Mouse (Mus musculus) E14TG2a.4 (cell line): ENCODE results near the gene Dnajc17.

ENCODE experiments used
- CTCF ChIP-seq: conservative IDR thresholded peaks from 2 replicates; pipeline ENCODE4 v1.5.1; 2014; ENCODE audit warnings: low read length
- NANOG ChIP-seq: IDR thresholded peaks from 2 replicates; pipeline ENCODE4 v1.6.1; 2014; ENCODE audit warnings: borderline replicate concordance, low read length, mixed read lengths
- POU5F1 ChIP-seq: IDR thresholded peaks from 2 replicates; pipeline ENCODE4 v1.6.1; 2014; ENCODE audit warnings: low read length, borderline replicate concordance

- TF ChIP-seq CTCF (no peak), POU5F1 (no peak), NANOG (no peak)
Measured at GRCm38 (mm10) chr2:119154683-119155082, 53.9 kb downstream of the Dnajc17 start.
